Mouse (Mus musculus) embryo, embryonic 9.5 days (tissue): ENCODE results near the gene Mast4.

ENCODE experiments used
- DNase-seq: peaks from one replicate; pipeline ENCODE4 v3.0.0-alpha.2; 2017; ENCODE audit errors: extremely low spot score

Gene Mast4

GRCm38 (mm10) chr13:102790601-102791155, 543.6 kb downstream of the Mast4 start:
- no peak for DNase-seq

DNA sequence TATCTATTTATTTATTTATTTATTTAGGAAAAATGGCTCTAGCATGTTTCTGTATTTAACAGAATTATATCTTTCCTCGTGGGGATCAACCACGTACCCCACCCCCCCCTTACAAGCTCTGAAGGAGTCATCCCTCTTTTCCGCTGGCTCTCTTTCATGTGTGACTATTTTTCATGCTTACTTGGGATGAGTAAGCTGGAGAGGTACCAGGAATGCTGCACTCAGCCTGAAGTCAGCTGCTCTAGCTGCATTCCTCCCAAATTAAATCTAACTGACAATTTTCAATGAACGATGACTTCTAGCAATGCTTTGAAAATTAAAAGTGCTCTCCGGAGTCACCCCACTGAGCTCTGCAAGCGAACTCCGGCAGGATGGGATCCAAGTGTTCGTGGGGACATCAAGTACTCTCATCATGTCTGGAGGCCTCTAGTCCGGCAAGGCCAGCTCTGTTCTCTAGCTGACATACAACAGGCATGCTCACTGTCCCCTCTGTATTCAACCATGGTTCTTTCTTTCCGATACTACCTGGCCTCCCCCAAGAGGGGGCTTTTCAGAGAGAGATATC, 547.5 kb downstream of the Mast4 start:
- no peak for DNase-seq

DNA sequence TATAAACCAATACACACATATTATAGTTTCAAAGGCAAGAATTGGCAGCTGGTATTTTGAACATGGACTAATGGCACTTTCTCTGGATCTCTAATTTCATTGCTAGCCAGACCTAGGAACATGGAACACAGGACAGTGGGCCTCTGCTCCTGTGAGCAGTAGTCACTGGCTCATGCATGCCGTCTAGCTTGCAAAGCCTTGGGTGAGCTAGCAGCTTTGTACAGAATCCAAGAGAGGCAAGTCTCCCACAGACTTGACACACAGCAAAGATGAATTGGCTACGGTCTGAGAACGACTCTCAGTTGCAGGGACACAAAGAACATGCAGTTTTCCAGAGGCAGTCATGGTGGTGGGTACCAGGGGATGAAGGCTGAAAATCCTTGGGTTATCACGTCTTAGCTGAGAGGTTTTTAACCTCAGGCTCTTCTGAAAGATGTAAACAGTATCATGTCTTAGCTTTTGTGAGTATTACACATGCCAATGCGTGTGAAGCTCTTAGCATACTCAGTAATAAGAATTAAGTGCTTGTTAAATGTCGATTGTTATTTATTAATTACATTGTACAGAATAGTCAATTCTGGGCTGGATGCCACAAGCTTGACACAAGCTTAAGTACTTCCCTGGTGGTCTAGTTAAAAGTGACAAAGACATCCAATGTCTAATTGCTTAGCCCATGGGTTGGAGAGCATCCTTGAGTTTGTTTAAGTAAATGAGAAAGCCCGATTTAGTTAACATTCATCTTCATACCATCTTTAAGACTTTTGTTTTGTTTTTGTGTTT, 550.6 kb downstream of the Mast4 start:
- DNase-seq, result no peak

DNA sequence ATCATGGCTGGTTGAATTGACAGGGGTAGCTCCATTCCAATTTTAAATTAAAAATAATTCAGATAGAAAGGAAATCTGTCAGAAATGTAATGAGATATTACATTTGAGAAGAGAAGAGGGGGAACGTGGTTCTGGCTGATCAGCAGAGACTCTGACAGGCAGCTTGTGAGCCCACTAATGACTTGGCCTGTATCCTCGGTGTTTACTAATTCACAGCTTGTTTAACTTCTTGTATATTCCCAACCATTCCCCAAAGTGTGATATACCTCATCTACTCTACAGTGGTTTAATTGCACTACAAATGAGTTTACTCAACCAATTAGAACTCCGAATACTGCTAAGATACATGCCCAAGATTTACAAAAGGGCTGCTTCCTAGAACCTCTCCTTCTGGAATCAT, 555.0 kb downstream of the Mast4 start:
- no peak for DNase-seq

DNA sequence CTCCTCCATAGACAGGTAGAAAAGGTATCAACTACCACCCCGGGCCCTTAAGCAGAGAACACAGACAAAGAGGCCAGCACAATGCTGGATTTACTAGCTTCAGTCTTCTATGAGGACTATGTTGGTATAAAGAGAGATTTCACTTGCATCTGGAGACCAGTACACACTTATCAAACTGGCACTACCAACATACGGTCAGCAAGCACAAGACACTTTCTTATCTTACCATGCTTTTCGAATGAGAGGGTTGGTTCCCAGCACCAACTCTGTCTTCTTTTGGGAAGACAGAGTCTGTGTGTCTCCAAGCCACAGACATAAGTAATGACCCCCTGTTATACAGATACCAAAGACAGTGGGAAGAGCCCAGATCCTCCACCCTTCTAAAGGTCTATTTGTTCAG, 555.4 kb downstream of the Mast4 start:
- DNase-seq, result no peak

- no peak for DNase-seq
Measured at GRCm38 (mm10) chr13:102775506-102775905, 558.8 kb downstream of the Mast4 start.

- DNase-seq, result peak; percentile 14
Measured at GRCm38 (mm10) chr13:102774786-102775201, 559.5 kb downstream of the Mast4 start.

DNA sequence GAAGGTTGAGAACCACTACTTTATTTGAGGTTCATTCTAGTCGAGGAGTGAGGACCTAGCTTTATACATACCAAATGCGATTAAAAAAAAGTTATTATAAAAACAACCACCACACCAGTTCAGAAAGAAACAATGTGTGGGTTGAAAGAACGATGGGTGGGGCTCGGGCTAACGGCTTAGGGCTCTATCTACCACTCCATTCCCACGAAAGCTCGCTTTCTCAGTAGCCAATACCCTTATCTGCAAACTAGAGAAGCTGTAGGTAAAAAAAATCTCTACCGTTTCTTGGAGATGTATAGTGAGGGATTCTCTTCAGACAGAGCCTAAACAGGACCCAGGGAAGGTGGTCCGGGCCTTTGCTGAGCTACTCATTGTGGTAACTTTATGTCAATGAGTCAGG, 561.1 kb downstream of the Mast4 start:
- no peak for DNase-seq

- no peak for DNase-seq
Measured at GRCm38 (mm10) chr13:102770194-102770593, 564.1 kb downstream of the Mast4 start.

DNA sequence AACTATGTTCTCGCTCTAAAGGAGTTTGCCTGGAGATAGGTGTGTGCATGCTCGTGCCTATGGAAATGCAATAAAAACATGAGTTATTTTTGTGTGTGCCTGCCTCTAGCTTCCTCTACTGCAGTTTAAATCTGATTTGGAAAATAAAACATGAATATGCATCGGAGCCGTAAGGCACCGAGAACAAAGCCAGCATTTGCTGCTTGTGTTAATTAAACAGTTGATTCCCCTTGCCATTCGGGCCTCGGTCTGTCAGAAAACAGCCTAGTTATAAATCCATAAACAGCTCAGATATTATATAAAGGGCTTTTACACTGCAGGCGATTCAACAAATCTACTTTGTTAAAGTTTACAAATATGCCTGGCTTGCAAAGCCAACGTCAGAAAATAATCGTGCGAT, 565.8 kb downstream of the Mast4 start:
- DNase-seq, result no peak

DNA sequence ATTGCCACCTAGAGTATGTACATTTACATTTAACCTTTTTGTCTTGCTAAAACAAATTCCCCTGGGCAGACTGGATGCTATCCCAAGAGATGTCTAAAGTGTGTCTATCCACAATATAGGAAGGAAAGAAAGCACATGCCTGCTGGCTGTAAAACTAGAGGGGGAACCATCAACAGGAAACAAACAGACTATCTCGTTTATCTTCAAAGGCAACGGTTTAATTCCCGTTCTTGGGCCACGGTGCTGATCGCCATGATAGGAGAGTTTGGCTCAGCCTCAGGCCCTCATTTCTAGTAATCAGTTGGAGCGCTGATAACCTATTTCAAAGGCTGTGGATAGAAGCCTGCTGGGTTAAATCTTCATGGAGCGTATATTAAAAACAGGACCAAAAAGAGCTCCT, 567.2 kb downstream of the Mast4 start:
- no peak for DNase-seq

GRCm38 (mm10) chr13:102765216-102765615, 569.1 kb downstream of the Mast4 start:
- DNase-seq, result no peak

DNA sequence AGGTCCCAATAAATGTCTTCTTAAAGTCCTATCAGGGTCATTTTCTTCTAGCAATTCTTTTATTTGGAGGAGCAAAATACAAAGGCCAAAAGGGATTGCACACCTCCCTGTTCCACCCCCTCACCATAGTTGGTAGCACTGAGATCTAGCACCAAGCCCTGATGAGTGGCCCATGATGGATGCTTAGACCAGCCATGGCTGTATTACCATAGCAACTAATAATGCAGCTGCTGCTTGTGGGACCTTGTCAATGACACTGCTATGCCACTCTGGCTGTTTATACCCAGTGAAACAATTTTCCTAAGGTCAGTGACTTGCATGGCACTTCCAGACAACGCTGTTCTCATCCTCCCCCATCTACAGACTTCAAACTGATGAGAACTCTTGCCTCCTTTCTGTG, 570.1 kb downstream of the Mast4 start:
- no peak for DNase-seq

DNA sequence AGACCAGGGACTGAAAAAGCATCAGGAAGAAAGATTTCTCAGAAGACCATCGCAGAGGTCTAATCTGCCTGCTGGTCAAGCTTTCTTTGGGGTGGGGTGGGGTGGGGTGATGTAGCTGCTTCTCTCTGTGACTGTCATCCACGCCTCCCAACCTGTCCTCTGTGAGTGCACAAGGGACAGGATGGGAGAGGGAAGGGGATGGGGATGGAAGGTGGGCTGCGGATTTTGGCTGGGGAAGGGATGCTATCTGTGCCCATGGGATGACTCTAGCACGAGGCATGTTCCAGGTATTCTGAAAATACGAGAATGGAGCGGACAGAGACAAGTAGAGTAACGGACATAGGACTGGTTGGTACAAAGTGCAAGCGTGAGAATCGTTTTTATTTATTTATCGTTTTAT, 572.1 kb downstream of the Mast4 start:
- DNase-seq, result no peak

DNA sequence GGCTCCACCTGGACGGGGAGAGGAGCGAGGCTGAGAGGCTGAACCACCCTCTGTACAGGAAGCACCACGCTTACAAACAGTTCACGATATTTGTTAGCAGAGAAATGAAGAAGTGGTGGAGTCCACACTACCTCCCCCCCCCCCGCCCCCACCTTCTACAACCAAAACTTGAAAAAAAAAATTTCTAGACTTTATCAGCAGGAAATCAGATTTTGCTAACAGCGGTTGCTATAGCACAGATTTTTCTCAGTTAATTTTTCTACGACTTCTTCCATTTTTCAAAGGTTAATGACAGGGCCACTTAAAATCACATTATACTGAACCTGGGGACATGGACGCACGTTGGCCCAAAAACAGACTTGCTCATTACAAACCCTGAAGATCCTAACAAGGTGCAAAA, 572.9 kb downstream of the Mast4 start:
- DNase-seq, result no peak

DNA sequence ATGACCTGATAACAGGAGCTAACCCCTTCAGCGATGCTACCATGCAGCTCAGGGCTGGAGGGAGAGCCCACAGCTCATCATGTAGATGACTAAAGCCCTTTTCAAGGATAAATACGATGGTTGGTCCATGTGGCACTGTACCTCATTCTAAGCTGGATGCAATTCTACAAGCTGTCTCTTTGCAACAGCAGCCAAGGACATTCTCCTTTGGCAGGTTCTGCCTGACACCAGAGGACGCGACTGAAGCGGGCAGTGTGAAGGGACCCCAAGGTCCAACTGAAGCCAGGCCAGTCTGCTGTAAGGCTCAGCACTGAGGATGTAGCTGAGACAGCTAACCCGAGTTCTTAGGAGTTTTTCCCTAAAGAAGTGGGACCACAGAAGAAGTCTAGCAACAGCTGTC, 576.3 kb downstream of the Mast4 start:
- no peak for DNase-seq

DNA sequence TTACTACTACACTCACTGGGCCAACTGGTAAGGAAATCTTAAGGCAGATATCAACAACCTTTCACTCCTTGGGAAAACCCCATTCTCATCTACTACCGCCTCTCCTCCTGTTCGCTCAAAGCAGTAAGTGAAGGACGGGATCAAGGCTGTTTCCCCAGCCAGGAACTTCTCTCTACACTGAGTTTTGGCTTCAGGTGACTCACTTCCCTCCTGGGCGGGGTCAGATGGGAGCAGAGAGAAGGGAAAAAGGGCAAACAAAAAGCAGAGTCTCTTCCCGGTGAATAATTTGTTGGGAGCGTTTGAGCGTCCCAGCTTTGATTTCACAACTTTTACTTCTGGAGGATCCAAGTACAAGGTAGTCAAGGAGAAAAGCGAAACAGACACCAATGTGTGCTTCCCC, 578.2 kb downstream of the Mast4 start:
- no peak for DNase-seq

DNA sequence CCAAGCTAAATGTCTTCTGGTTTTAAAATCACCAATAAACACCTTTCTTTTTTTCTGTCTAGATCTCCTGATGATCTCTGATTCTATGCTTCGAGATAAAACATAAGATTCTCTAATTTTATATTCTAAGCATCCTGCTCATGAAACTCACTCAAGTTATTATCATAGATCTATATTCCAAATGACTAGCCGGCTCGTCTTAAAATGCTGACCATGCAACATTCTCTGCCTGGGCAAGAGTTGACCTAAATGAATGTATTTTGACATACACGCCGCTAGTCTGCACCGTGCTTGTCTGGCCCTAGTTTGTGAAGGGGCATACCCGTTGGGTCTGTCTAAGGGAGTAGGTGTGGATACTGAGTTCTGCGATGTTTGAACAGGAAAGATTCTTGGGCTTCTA, 579.2 kb downstream of the Mast4 start:
- no peak for DNase-seq

DNA sequence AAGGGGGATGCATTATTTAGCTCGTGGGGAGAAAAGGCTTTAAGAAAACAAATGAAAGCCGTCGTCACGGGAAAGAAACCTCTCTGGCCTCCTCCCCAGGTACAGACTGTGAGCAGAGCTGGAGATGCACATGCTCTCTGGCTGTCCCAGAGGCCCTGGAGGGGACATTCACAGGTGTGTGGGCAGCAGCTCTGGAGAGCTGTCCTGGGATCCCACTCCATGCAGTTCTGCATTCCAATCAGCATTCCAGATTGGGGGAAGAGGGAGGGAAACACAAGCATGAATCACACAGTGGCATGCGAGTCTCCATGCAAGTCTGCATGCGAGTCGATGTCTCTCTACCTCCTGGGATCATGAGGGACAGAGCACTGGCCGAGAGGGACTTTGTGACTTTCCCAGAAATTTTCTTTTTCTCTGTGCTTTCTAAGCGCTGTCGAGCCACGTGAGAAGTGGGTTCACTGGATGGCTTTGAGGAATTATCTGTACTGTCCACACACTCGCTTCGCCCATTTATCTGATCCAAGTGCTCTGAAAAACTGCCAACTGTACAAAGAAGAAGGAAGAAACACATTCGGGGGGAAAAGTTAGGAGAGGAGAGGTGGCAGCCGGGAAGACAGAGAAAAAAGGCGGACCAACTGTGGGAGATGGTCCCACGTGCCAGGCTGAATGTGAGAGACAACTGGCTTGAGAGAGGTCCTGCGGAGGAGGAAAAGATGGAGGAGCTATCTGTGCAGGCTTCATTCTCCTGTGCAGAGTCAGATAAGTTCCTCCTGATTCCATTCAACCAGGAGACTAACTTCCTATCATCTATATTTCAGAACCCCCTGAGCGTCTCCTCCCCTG, 580.4 kb downstream of the Mast4 start:
- DNase-seq, result no peak

- no peak for DNase-seq
Measured at GRCm38 (mm10) chr13:102749891-102750290, 584.4 kb downstream of the Mast4 start.

DNA sequence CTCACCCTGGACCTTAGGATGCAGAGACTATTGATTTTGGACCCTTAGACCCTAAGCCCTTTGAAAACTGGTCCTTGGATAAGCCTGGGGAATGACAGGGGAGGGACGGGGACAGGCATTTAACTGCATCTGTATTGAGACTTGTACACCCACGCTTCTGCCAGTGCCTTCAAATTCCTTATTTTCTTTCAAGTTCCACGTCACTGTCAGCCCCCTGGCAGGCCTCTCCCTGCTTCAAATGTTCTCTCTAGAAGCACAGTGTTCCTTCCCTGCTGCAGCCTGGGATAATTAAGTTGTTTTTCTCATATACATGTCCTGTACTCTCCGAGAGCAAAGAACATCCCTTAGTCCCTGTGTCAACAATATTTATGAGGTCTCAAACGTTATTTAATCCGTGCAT, 585.1 kb downstream of the Mast4 start:
- DNase-seq, result no peak

DNA sequence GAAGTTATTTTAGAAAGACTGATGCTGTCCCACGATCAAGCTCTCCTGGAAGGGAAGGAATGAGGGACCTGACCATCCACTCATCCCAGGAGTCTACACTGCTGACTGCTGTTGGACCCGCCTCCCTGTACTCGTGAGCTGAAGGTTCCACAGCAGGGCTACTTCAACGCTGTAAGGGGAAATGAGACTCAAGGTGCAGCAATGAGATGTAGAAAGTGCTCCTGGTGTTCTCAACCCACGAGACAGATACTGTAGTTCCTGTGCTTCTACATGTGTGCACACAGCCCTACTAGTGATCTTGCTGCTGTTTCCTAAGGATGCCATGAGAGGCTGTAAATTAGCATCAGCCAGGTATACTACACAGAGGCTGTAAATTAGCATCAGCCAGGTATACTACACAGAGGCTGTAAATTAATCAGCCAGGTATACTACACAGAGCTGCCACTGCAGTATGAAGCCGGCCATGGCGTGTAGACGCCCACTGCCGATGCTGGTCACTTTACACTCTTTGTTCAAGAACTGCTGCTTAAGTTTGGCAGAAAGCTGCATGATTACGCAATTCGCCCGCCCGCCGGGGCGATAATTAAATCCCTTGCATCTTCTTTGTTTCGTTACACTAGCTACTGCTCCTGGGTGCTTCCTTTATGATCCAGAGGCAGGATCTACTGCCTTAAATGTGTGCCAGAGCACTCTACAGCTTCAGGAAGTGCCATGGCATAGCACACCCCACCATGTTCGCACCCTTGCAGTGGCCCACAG, 587.3 kb downstream of the Mast4 start:
- no peak for DNase-seq
